Mouse (Mus musculus): ENCODE results near the gene Cops8.
A peak's percentile ranks its signal among the peaks of the same experiment; 100 is the strongest.

Gene Cops8

DNA sequence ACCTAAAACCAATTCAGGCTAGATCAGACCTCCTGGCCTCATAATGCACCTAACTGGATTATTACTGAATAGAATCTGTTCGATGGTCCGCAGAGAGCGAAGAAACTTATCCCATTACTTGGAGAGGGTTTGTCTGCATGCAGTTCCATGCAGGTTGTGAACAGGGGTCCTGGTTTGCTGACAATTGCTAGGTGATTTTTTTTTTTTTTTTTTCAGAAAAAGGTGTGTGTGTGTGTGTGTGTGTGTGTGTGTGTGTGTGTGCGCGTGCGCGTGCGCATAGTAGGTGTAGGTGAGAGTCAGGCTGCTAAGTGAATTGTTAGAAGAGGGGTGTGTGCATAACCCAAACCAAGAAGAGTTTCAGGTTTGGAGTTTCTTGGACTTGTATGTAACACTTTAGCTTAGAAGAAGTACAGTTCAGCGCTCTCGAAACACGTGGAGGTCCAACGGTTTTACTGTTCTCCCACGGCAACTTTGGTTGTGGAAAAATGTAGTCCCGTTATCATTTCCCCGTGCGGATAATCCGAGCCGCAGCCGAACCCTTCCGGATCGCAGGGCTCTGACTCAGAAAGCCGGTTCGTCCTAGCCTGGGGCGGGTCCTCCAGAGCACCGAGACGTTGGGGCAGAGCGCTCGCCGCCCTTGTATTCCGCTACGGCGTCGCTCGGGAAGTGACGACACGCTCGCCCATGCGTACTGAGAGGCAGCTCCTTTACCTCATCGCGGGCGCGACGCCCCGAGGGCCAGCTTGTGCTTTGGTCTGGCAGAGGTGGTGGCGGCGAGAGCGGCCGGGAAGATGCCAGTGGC lies at the start of gene Cops8:
Gene Cops8, plus strand, starts transcription at position 223 of the 802 bp plus-strand sequence.
- DNase-seq, result peak; percentile 99 to 100

DNA sequence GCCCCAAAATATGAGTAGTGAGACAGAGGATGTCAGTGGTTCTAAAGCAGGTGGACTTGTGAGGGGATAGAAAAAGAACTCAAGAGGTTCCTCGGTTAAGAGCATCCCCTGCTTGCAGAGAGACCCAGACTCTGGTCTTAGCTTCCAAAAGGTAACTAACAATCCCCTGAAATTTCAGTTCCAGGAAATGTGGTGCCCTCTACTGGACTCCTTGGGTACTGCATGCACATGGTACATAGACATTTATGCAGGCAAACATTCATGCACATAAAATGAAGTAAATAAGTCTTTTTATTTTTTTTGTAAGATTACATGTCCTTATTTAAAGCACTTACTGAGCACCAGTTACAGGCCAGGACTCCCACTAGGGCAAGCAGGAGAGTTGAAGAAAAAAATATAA lies 45.6 kb upstream of the Cops8 start:
- DNase-seq, result no peak

DNA sequence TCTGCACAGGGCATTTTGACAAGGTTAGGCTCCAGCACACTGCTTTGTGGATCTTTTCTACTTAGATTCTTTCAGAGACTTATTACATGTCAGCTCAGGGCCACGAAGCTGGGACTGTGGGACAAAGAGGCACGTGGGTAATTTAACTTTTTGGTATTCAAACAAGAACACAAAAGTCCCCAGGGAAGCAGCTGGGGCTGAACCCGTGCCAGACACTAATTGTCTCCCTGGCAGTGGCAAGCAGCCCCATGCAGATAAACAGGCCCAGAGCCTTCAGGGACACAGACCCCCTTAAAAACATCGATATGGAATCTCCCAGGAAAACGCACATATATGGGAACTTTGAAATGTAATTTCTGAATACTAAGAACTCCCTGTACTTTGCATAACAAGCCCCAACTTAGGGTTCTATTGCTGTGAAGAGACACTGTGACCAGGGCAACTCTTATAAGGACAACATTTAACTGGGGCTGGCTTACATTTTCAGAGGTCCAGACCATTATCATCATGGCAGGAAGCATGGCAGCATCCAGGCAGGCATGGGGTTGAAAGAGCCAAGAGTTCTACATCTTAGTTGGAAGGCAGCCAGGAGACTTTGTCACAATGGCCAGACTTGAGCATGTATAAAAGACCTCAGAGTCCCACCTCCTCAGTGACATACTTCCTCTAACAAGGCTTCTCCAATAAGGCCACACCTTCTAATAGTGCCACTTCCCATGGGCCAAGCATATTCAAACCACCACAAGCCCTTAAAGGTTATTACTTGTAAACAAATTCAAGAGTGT lies 41.6 kb upstream of the Cops8 start:
- no peak for DNase-seq

DNA sequence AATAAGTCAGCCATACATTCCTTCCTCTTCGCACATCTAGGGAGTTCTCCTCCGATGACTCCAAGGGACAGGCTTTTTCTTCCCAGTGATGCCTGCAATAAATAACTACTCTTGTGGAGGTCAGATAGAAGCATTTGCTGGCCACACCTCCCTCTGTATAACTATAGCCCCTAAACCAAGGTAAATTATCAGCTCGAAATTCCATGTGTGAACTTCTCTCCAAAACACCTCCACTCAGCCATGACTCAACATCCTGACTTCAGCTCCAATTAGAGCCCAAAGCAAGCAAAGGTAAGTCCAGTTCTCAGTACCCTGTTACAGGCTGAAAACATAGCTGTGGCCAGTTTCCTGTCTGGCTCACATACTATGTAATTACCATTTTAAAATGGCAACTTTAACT lies 38.8 kb upstream of the Cops8 start:
- DNase-seq, result no peak

DNA sequence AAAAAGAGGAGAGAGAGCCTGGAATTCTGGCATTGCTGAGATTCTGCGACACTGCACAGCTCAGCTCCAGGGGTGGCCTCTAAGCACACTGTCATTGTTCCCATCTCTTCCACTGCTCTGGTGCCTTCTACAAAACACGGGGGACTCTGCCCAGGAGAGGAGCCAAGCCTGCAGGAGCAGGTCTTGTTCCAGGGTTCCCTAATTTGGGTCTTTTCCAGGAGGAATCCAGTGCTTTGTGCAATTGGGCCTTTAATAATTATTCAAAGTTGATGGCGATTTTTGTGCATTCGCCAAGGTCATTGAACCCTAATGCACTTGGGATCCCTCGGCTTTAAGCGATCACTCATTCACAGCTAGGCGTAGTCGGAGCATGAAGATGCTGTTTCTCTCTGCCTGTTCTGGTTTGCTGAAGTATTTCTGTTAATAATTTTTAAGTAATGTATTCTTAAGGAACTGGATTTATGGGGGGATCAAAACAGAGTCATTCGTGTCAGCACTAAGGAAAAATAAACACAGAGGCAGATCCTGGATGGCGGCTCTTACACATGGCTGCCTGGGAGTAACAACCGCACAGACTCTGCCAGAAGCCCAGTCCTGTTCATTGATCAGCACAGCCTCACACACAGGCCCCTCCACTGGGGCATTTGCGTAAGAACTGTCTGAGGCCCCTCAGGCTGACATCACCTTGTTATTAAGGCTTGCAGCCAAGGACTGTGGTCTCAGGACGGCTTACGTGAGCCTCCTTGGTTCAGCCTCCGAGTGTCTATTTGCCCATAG lies 35.9 kb upstream of the Cops8 start:
- DNase-seq, result no peak

DNA sequence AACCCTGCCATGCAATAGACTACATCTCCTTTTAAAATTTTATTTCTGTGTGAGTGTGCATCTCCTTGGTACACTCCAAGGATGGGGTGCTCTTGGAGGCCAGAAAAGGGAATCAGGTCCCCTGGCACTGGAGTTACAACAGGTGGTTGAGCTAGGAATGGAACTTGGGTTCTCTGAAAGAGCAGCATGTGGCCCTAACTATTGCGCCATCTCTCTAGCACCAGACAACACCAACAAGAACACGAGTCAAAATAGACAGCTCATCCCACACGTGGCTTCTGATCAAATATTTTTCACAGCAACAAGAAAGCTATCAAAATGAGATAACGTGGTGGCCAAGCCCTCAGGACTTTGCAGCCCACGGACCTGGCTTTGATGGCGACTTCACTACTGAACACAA lies 28.9 kb upstream of the Cops8 start:
- DNase-seq, result no peak

DNA sequence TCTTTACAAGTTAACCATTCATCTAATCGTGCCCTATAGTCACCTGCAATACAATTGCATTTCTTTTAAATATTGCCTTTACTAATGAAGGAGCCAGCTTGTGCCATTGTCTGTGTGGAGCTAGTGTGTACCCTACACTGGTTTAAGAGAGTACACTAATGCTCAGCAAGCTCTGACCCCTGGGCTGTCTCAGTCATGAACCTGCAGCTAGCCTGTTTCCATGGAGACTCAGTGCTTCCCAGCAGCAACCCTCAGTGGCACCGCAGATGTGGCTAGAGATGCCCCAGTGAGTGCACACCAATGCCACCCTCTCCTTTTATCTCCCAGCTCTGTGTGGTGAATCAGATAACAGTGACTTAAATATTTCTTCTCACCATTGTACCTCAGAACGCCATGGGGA lies 27.9 kb upstream of the Cops8 start:
- no peak for DNase-seq

DNA sequence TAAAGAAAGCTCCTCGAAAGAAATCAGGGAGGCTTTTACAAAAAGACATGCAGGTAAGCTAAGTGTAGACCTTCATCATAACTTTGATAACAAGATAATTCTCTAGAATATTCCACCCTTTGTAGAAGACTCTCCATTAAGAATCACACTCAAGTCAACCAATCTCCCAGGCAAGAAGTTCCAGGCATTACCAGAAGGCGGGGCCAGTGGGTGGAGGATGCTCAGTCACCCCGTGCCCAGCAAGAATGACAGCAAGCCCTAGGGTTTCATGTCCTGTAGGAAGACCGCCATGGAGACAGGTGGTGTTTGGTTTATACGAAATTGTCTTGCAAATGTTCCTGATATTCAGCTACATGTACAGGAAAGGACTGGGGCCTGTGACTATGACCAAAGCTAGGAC lies 25.4 kb upstream of the Cops8 start:
- DNase-seq, result no peak

DNA sequence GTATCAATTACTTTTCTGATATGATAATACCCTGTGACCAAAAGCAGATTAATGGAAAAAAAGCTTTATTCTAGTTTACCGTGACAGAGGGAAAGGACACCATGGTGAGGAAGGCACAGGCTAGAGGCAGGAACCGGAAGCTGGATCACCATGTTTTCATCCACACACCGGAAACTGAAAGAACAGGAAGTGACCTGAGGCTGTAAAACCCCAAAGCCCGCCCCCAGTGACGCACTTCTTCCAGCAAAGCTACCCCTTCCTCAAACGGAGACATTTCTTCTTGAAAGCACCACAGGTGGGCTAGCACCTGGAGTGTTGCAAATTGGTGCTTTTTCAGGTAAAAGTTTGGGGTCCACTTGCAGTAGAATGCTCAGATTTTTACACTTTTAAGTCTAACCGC lies 20.1 kb upstream of the Cops8 start:
- DNase-seq, result no peak

DNA sequence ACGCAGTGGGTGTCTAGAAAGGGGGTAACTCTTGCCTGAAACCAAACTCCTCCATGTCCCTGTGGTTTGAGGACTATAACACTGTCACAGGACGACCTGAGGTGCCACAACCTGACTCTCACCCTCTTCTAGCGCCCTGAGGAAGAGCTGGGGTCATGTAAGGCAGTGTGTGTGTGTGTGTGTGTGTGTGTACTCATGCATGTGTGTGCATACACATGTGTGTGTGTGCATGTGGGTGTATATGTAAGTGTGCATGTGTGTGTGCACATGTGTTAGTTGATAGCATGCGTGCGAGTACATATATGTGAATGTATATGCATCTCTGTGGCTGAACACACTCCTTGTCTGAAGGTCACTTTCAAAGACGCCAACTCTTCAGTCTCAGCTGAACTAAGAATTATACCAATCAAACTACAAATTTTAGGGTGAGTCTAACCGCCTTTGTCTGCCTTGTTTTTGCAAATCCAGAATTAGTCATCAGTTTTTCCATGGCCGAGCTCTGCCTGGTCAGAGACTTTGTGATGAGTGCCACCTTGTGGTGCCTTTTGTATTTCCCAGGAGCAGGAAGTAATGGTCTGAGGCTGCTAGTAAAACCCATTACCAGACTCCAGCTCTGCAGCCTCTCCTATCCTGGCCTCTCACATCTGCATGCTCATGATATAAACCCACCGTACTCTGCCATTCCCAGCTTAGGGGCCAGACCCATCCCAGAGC lies 14.6 kb upstream of the Cops8 start:
- peak; percentile 69 to 77 for DNase-seq

DNA sequence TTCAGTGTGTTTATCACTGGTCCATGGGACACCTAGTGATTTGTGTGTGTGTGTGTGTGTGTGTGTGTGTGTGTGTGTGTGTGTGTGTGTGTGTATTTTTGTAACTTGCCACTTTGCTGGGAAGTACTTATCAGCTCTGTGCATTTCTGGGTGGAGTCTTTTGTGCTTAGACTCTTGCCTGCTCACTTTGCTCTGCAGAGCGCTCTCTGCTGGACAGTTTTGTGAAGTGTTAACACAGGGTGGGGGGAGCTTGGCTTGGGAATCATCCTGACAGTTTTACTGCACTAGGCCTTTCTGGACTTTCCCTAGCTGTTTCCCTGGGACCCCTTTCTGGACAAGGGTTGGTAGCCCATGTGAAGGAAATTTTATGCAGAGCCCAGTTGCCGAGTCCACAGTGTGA lies 12.0 kb upstream of the Cops8 start:
- DNase-seq, result peak in 1 of 2 experiments; percentile 24

DNA sequence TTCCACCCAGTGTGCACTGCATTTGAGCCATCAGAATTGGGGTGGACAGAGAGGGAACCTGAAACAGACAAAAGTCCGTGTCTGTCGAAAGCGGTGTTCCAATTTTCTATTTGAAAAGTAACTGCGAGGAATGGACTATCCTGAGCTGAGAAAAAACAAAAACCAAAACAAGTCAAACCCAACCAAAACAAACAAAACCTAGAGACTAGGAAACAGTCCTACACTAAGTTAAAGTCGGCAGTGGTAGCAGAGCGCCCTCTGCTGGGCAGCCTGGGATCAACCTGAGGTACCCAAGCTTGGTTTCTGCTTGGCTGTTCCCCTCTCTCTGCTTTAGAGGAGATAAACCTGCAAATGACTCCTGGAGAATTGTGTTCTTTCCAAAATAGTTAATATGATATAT lies 10.0 kb upstream of the Cops8 start:
- peak; percentile 70 to 75 for DNase-seq

DNA sequence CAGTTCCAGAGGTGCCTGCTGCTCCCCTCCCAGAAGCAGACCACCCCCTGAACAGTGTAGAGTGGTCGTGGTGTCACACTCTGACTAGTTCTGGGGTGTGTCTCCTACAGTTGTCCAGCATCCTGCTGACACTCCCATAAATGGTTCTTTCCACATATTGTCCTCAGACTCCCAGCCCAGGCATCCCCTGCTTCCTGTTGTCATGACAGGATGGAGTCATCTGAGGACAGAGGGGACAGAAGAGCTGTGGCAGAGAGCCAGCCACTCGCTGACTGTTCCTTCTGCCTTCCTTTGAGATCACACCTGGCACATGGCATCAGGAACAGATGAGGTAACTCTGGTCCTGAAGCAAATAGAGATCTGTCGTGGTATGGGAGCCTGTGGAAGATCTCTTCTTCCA lies 3.6 kb upstream of the Cops8 start:
- DNase-seq, result no peak

DNA sequence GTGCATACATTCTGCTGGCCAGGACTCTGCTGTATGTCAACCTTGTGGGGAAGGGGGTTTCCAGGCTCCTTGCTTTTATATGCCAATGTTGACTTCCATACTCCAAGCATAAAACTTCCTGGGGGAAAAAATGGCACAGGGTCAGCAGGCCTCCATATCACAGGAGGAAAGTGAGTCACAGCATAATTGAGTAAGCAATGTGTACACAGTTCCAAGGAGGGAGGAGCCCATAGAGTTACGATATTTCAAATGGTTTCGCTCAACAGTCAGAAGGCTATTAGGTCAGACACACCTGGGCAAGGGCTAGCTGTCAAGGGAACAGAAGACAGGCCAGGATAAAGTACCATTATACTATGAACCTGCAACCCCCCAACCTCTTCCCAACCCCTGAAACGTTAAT lies 1.7 kb upstream of the Cops8 start:
- DNase-seq, result no peak

DNA sequence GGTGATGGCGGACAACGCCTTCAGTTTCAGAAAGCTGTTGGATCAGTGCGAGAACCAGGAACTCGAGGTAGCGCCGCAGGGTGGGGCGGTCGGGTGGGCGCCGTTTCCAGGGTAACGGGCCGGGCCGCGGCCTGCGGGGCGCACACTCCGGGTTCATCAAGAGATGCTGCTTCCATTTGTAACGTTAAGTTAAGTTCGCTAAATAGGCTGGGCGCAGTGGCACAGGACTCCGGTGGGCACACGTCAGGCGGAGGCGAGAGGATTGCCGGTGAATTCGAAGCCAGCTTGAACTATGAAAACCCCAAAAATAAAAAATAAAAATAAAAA lies 743 bp downstream of the Cops8 start:
- DNase-seq, result no peak

DNA sequence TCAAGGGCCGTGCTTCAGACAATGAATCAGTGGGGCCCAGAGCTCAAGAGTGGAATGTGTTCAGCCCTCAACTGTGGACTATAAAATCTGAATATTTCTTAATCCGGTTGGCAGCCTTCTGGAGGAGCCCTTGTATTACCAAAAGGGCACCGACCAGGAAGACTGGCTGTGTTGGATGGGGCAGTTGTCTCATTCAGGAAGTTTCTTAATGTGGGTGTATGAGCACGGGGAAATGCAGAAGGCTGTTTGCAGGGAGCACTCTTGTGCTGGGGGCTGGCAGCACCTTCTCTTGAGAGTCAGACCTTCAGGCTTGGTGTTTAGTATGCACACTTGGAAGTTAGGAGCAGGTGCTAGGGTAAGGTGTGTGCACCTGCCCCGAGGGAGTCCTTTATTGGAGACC lies 6.6 kb downstream of the Cops8 start:
- DNase-seq, result no peak

DNA sequence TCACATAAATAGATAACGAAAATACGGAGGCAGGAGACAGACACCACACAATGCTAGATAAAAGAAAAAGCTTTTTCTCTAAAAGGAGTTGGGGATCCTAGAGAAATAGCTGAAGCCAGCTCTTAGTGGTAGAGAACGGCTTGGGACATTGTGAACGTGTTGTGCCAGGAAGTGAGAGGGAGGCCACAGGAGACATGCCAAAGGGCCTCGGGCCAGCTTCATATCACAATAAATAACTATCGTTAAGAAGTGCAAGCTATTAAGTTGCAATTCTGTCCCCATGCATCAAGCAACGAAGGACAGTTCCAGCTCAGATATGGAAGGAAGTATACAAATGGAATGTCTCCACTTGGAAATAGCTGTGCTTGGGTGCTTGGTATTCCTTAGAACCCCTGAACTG lies 14.5 kb downstream of the Cops8 start:
- no peak for DNase-seq

DNA sequence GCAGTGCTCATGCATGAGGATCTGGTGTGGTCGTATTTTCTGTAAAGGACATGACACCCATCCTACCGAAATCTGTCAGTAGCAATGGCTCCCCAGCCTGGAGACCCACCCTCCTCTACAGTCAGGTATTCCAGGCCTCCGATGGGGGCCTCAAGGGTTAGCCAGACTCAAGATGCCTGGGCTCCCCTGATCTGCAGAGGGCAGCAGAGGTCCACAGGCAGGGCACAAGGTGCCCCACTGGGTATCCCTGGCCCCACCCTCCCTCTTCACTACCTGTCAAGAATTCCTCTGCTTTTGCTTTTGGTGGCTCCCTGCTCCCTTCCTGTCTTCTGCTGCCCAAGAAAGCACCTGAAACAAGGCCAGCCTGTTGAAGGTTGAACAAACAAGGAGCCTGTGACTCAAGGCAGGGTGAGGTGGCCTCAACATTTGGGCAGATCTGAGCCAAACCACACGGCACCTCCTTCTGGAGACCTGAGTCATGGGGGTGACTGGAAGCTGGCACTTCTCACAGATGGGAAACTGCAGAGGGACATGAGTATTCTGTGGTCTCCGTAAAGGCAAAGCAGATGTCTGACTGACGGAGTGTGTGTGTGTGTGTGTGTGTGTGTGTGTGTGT lies 30.7 kb downstream of the Cops8 start:
- DNase-seq, result no peak

DNA sequence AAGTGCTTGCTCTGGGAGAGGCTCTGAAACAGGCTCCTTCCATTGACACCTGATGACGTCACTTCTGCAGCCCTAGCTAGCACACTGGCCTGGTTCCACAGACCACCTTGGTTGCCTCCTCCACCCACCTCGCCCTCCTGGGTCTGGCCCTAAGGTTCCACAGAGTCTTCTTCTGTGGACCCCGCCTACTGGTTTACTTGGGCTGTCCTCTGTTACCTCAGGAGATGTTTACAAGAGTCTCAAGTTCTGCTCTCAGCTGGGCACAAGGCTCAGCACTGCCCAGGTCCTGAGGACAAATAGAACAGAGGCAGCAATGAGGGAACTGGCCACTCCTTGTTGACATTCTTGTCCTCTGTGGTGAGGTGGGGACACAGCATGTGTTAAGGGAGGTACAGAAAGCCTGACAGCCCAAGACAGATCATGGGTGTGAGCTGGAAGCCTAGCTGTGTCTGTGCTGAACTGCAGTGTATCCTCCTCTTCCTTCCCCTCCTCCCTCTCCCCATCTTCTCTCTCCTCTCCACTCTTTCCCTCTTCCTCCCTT lies 31.5 kb downstream of the Cops8 start:
- DNase-seq, result no peak

DNA sequence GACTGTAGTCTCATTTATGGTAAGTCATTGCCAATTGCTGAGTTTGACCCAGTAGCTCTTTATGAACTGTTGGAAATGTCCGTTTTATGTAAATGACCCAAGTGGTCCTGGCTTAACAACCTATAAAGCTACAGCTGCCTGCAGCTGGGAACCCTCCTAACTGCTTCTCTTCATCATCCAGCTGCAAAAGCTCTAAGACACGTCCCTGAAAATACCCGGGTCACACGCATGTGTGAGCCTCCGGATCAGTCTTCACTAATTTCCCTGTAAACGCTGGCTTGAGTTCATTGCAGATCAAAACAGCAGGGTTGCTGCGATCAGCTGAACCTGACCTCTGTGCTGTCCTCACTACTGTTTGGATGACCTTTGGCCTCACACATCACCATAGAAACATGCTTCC lies 35.6 kb downstream of the Cops8 start:
- no peak for DNase-seq

DNA sequence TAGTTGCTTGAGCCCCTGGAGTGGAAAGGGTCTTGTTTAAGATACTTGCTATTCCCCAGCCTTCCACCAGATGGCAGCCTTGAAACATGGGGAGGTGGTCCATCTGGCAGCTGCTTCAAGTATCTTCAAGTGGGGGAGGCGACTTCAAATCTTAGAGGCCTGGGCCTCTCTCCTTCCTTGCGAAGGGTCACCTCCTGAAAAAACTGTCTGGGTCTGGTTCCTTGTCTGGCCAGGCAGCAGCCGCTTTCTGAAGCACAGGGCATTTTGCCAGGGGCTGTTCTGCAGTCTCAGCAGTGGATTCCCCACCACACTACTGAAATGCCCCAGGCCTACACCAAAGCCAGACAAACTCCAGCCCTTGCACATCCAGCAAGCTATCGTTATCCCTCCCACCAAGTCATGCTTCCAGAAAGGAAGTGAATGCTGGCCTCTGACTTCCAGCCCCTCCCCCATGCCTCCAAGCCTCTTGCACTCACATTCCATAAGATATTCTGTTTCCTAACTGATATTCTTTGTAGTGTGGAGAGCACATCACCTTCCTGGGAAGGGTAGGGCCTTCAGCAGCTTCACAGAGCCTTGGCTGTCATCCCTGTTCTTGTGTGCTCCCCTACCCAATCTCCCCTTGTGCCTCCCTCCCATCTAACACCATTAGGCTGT lies 48.1 kb downstream of the Cops8 start:
- peak; percentile 35 to 54 for DNase-seq

DNA sequence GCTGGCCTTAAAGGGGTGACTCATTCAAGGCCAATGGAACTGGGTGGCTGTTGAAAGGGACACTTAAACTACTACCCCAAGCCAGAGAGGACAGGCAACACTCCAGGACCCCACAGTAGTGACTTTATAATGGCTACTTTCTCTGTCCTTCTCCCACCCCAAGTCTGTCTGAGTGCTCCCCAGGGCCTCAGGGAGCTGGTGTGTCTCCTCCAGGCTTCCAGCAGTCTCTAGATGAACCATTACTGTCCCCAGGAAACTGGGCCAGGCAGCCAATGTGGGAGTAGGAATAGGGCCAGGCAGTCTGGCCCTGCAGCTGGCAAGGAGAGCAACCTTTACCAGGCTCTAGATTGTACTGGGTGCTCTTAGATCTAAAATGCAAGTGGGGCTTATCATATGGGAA lies 49.0 kb downstream of the Cops8 start:
- no peak for DNase-seq

Measured in cerebellum, postnatal 36 days (tissue).